Mouse (Mus musculus) cortical plate, adult 2 months (tissue): Measurements from ENCODE around the gene Clcf1.

Experiments used
- CTCF ChIP-seq: fragments of 200-500 bp; IDR thresholded peaks from 2 replicates; pipeline ENCODE4 v1.5.1; 2011; ENCODE audit warnings: mild to moderate bottlenecking, control low read depth, low read length; ENCODE audit not compliant: insufficient read depth; ENCODE audit errors: extremely low read depth
- POLR2A ChIP-seq: fragments of 200-500 bp; IDR thresholded peaks from 2 replicates; pipeline ENCODE4 v1.6.1; 2011; ENCODE audit warnings: mild to moderate bottlenecking, low read length, control low read depth; ENCODE audit not compliant: insufficient read depth; ENCODE audit errors: extremely low read depth

- TF ChIP-seq CTCF (no peak), POLR2A (no peak)
These were observed 15.5 kb downstream of the Clcf1 start for GRCm38 (mm10) chr19:4229451-4230076.
